Mouse (Mus musculus): Measurements from ENCODE around the gene Trub2.

- TF ChIP-seq POLR2A (IDR thresholded peaks at IDR 0.05; ENCODE audit: insufficient read length, low read depth): no peak
- TF ChIP-seq TCF12 (IDR thresholded peaks at IDR 0.05; ENCODE audit: insufficient read depth, poor library complexity, severe bottlenecking): no peak
- TF ChIP-seq CEBPB (IDR thresholded peaks at IDR 0.05; ENCODE audit: insufficient read depth, poor library complexity, severe bottlenecking): no peak
- TF ChIP-seq TCF3 (IDR thresholded peaks at IDR 0.05; ENCODE audit: insufficient read length, low read depth): no peak
- no peak for TF ChIP-seq MYOG (IDR thresholded peaks at IDR 0.05; ENCODE audit: control insufficient read depth in 1 of 3, insufficient read depth in 1 of 3, insufficient read length in 2 of 3, low read depth in 2 of 3)
- TF ChIP-seq MYOD1 (IDR thresholded peaks at IDR 0.05; ENCODE audit: control insufficient read depth in 1 of 3, insufficient read length in 2 of 3, low read depth in 2 of 3): no peak
These were observed 55.7 kb downstream of the Trub2 start for GRCm38 (mm10) chr2:29732559-29732958.
